Mouse (Mus musculus): ENCODE measurements around the gene Rnasel. TPM values are rescaled to one million over a fixed set of nuclear protein-coding genes. Genes with fewer than 3 reads are reported as not detected.

Gene Rnasel
- polyA plus RNA-seq, 1 experiment from 2014 or later: 42.7 TPM

DNA sequence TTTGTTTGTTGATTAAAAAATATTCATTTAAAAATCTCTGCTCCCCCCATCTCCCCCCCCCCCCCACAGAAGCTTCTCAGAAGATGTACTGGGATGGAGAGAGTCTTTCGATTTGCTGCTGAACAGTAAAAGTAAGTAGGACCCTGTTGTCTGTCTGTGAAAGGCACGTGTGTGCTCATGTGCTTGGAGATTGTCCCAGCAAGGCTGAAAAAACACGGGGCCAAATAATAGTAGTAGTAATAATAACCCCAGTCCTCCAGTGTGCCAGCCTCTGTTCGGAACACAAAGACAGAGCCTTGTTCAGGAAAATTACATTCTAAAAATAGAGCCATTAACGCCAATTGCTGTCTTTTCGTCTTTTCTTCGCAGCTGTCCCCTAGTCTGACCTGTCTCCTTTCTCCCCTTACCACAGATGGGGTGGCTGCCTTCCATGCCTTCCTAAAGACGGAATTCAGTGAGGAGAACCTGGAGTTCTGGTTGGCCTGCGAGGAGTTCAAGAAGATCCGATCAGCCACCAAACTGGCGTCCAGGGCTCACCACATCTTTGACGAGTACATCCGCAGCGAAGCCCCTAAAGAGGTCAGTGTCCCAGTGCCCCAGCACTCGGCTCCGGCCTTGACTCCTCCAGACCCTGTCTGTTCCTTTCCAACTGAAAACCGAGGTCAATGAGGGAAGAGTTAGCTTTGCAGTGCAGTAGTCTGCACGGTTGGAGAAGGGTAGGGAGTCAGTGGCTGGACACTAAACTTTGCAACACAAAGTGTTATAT is 7.5 kb upstream of the Rnasel start:
- Histone ChIP-seq H3K36me3 (ENCODE audit: control insufficient read depth, insufficient read depth) (no peaks in the 10 kb centered on the region), H3K27ac (ENCODE audit: low read length) (no peak overlapping the region; the same call in 1 of the 2 replicates), H3K4me1 (replicated peaks; ENCODE audit: control insufficient read depth, insufficient read depth, low read length) (peaks cover 37% of the 10 kb centered on the region), H3K4me3 (replicated peaks; ENCODE audit: low read length) (peak overlapping the region; percentile 53), H3K4me2 (ENCODE audit: low read length) (peak overlapping the region; percentile 70), H3K9me3 (ENCODE audit: control insufficient read depth, low read length) (no peaks in the 10 kb centered on the region), H3K9ac (replicated peaks; ENCODE audit: low read depth, low read length) (peak overlapping the region; percentile 56), H3K27me3 (replicated peaks; ENCODE audit: control insufficient read depth, insufficient read depth, low read length) (no peaks in the 10 kb centered on the region)
- 44% methylated on average over 18 of the region's 18 CpGs for WGBS
- ATAC-seq: no peak

GRCm38 (mm10) chr1:153742374-153743155 is 6.7 kb upstream of the Rnasel start:
- no peaks in the 10 kb centered on the region for H3K9me3 ChIP-seq (ENCODE audit: control insufficient read depth, low read length)
- 53% methylated on average over 11 of the region's 11 CpGs for WGBS
- H3K36me3 ChIP-seq (ENCODE audit: control insufficient read depth, insufficient read depth): no peaks in the 10 kb centered on the region
- no peak for ATAC-seq
- no peaks in the 10 kb centered on the region for H3K27me3 ChIP-seq (replicated peaks; ENCODE audit: control insufficient read depth, insufficient read depth, low read length)
- peak overlapping the region; percentile 70 for H3K4me2 ChIP-seq (ENCODE audit: low read length)
- H3K27ac ChIP-seq (ENCODE audit: low read length): no peak overlapping the region
- H3K4me3 ChIP-seq (replicated peaks; ENCODE audit: low read length): peak overlapping the region; percentile 53
- H3K4me1 ChIP-seq (replicated peaks; ENCODE audit: control insufficient read depth, insufficient read depth, low read length): peaks cover 40% of the 10 kb centered on the region
- H3K9ac ChIP-seq (replicated peaks; ENCODE audit: low read depth, low read length): no peak overlapping the region

GRCm38 (mm10) chr1:153746119-153746670 is 3.0 kb upstream of the Rnasel start:
- peak overlapping the region; percentile 9; the same call in 1 of the 2 replicates for H3K9ac ChIP-seq (replicated peaks; ENCODE audit: low read depth, low read length)
- no peaks in the 10 kb centered on the region for H3K27me3 ChIP-seq (replicated peaks; ENCODE audit: control insufficient read depth, insufficient read depth, low read length)
- no peak overlapping the region for H3K4me2 ChIP-seq (ENCODE audit: low read length)
- no peak; the same call in 1 of the 2 replicates for ATAC-seq
- H3K36me3 ChIP-seq (ENCODE audit: control insufficient read depth, insufficient read depth): no peaks in the 10 kb centered on the region
- 68% methylated on average over 14 of the region's 14 CpGs for WGBS
- no peak overlapping the region for H3K4me3 ChIP-seq (replicated peaks; ENCODE audit: low read length)
- no peak overlapping the region for H3K27ac ChIP-seq (ENCODE audit: low read length)
- no peaks in the 10 kb centered on the region for H3K9me3 ChIP-seq (ENCODE audit: control insufficient read depth, low read length)
- peaks cover 51% of the 10 kb centered on the region for H3K4me1 ChIP-seq (replicated peaks; ENCODE audit: control insufficient read depth, insufficient read depth, low read length)

- 3% methylated on average over 12 of the region's 12 CpGs for WGBS
- no peak for ATAC-seq
- H3K4me1 ChIP-seq (replicated peaks; ENCODE audit: control insufficient read depth, insufficient read depth, low read length): peaks cover 49% of the 10 kb centered on the region
- no peaks in the 10 kb centered on the region for H3K36me3 ChIP-seq (ENCODE audit: control insufficient read depth, insufficient read depth)
- no peak overlapping the region for H3K4me3 ChIP-seq (replicated peaks; ENCODE audit: low read length)
- no peak overlapping the region; the same call in 1 of the 2 replicates for H3K9ac ChIP-seq (replicated peaks; ENCODE audit: low read depth, low read length)
- no peak overlapping the region for H3K4me2 ChIP-seq (ENCODE audit: low read length)
- no peaks in the 10 kb centered on the region for H3K27me3 ChIP-seq (replicated peaks; ENCODE audit: control insufficient read depth, insufficient read depth, low read length)
- no peak overlapping the region for H3K27ac ChIP-seq (ENCODE audit: low read length)
- no peaks in the 10 kb centered on the region for H3K9me3 ChIP-seq (ENCODE audit: control insufficient read depth, low read length)
Observed at GRCm38 (mm10) chr1:153746728-153747127, 2.5 kb upstream of the Rnasel start.

DNA sequence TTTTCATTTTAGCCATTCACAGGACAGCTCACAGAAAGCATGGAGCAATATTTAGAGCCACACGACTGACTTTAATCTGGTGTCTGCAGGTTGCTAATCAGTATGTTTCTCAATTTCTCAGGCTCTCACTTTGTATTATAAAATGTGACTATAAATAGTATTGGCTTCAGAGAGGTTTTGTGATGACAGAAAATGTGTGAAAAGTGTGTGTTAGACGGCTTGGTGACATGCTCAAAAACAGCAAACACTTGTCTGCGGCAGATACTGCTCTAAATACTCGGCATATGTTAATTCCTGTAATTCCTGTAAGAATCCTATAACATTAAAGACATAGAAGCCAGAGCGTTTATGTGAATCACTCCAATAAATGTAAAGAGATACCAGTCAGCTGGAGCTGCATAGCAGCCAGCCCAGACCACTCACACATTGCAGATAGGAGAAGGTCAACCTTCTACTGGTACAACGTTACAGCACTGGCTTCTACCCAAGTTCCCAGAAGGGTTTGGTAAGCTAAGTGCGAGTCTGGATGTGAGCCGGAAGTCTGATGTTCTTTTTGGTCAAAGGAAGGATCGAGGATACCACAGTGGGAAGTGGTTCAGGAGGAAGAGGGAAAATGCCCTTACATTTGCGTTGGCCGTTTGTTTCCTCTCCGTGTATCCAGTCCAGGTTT is 1.2 kb upstream of the Rnasel start:
- no peaks in the 10 kb centered on the region for H3K9me3 ChIP-seq (ENCODE audit: control insufficient read depth, low read length)
- H3K4me1 ChIP-seq (replicated peaks; ENCODE audit: control insufficient read depth, insufficient read depth, low read length): peaks cover 49% of the 10 kb centered on the region
- peak overlapping the region; percentile 24 for H3K4me2 ChIP-seq (ENCODE audit: low read length)
- H3K9ac ChIP-seq (replicated peaks; ENCODE audit: low read depth, low read length): no peak overlapping the region; the same call in 1 of the 2 replicates
- WGBS: 50% methylated on average over 12 of the region's 12 CpGs
- ATAC-seq: peak; percentile 5; the same call in 1 of the 2 replicates
- no peak overlapping the region for H3K4me3 ChIP-seq (replicated peaks; ENCODE audit: low read length)
- no peaks in the 10 kb centered on the region for H3K36me3 ChIP-seq (ENCODE audit: control insufficient read depth, insufficient read depth)
- no peaks in the 10 kb centered on the region for H3K27me3 ChIP-seq (replicated peaks; ENCODE audit: control insufficient read depth, insufficient read depth, low read length)
- H3K27ac ChIP-seq (ENCODE audit: low read length): peak overlapping the region; percentile 46

DNA sequence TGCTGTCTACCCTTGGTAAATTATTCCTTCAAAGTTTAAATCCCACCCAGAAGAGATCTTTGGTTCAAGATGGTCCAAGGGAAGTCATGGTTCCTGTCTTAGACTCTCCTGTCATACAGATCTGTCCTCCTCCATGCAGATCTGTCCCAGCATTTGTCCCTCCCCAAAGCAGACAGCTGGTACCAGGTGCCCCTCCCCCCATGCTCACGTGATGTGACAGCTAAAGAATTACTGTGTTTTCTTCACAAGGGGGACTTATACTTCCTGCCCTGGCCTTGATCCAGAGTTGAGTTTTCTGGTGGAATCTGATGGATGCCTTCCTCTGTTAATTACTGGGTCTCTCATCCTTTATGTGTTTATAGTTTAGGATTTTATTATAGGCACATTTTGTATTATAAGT is 677 bp upstream of the Rnasel start:
- Histone ChIP-seq H3K27ac (ENCODE audit: low read length) (peak overlapping the region; percentile 46; the same call in 1 of the 2 replicates), H3K4me3 (replicated peaks; ENCODE audit: low read length) (no peak overlapping the region), H3K4me2 (ENCODE audit: low read length) (peak overlapping the region; percentile 71), H3K36me3 (ENCODE audit: control insufficient read depth, insufficient read depth) (no peaks in the 10 kb centered on the region), H3K4me1 (replicated peaks; ENCODE audit: control insufficient read depth, insufficient read depth, low read length) (peaks cover 48% of the 10 kb centered on the region), H3K27me3 (replicated peaks; ENCODE audit: control insufficient read depth, insufficient read depth, low read length) (no peaks in the 10 kb centered on the region), H3K9ac (replicated peaks; ENCODE audit: low read depth, low read length) (no peak overlapping the region), H3K9me3 (ENCODE audit: control insufficient read depth, low read length) (no peaks in the 10 kb centered on the region)
- 4% methylated on average over 1 of the region's 1 CpGs for WGBS
- ATAC-seq: 0 out of 2 replicates have a peak, but pooled peaks have one; percentile 3

GRCm38 (mm10) chr1:153750054-153750453 is 828 bp downstream of the Rnasel start:
- H3K4me3 ChIP-seq (replicated peaks; ENCODE audit: low read length): peak overlapping the region; percentile 53
- H3K9ac ChIP-seq (replicated peaks; ENCODE audit: low read depth, low read length): peak overlapping the region; percentile 76
- WGBS: 43% methylated on average over 6 of the region's 6 CpGs
- 0 out of 2 replicates have a peak, but pooled peaks cover 2% of the 10 kb centered on the region for H3K36me3 ChIP-seq (ENCODE audit: control insufficient read depth, insufficient read depth)
- no peaks in the 10 kb centered on the region for H3K9me3 ChIP-seq (ENCODE audit: control insufficient read depth, low read length)
- H3K27ac ChIP-seq (ENCODE audit: low read length): peak overlapping the region; percentile 86
- no peak for ATAC-seq
- H3K4me2 ChIP-seq (ENCODE audit: low read length): peak overlapping the region; percentile 71
- H3K27me3 ChIP-seq (replicated peaks; ENCODE audit: control insufficient read depth, insufficient read depth, low read length): no peaks in the 10 kb centered on the region
- peaks cover 45% of the 10 kb centered on the region for H3K4me1 ChIP-seq (replicated peaks; ENCODE audit: control insufficient read depth, insufficient read depth, low read length)

DNA sequence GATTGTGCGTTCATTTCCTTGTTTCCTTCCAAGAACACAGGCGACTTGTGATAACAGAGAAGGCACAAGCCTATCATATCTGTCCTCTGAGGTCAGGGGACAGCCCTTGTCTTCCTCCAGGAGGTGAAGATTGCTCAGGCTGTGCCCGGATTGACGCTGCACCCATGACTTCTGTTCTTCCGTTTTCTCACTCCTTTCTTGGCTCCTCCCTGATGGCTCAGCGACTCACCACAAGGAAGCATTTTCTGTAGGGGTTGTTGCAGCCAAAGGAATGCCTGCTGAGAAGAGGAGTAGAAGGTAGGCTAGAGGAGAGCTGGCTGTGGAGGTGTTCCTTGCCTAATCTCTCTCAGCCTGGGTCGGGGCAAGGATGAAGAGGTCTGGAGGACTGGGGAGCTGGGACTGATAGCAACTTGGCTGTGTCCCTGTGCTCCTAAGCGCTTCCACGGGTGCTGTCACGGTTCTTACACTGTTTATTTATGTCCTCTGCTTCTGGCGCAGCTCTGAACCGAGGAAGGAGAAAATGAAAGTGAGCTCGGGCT is 2.6 kb downstream of the Rnasel start:
- Histone ChIP-seq H3K9ac (replicated peaks; ENCODE audit: low read depth, low read length) (no peak overlapping the region), H3K27ac (ENCODE audit: low read length) (no peak overlapping the region), H3K27me3 (replicated peaks; ENCODE audit: control insufficient read depth, insufficient read depth, low read length) (no peaks in the 10 kb centered on the region), H3K4me3 (replicated peaks; ENCODE audit: low read length) (no peak overlapping the region), H3K4me1 (replicated peaks; ENCODE audit: control insufficient read depth, insufficient read depth, low read length) (peaks cover 40% of the 10 kb centered on the region), H3K9me3 (ENCODE audit: control insufficient read depth, low read length) (no peaks in the 10 kb centered on the region), H3K36me3 (ENCODE audit: control insufficient read depth, insufficient read depth) (0 out of 2 replicates have a peak, but pooled peaks cover 4% of the 10 kb centered on the region), H3K4me2 (ENCODE audit: low read length) (peak overlapping the region; percentile 20)
- ATAC-seq: no peak
- 58% methylated on average over 13 of the region's 13 CpGs for WGBS

Data from forebrain, embryonic 16.5 days (tissue).